Mouse (Mus musculus) left cerebral cortex, postnatal 36 days (tissue): Measurements from ENCODE around the gene Sh3gl3. TPM values are rescaled to one million over a fixed set of nuclear protein-coding genes. Genes with fewer than 3 reads are reported as not detected.

Experiments used
- DNase-seq, 2 experiments: peaks; one replicate each; pipeline ENCODE4 v3.0.0; 2021 to 2022; ENCODE audit warnings: low spot score in 2 of 2, mixed read lengths in 1 of 2
- intact Hi-C: fragments of 180-260 bp; cut with DNase I; formaldehyde crosslinking; loops from one replicate; pipeline ENCODE4 v1.15.1; 2025
- total RNA-seq, 2 experiments: library from RNA; stranded (reverse); gene quantifications; 2 replicates each; pipeline ENCODE4 v1.2.3; 2021

Gene Sh3gl3
- 10 to 100 TPM; 53.3 to 59.8 TPM for total RNA-seq

- intact Hi-C loops = no loop called here
- no peak for DNase-seq
Measured at GRCm38 (mm10) chr7:82173540-82173939, at the start of gene Sh3gl3. Sh3gl3 (plus strand) TSS chr7:82173840.

DNA sequence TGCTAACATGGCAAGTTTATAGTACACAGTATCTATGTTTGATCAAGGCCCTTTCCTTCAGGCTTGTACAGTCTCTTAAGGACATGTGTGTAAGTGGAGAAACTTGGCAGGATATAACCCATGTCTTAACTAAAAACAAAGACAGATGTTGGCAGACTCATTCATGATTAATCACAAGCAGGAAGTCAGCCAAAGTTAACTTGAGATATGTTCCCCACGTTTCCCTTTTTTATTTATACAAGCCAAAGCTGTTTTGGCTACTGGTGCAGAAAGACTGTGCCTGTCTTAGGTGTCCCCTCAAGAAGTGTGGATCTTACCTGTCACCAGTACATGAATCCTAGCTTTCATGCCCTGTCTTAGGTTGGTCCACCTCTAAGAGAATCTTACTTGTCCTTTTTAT, 35.4 kb upstream of the Sh3gl3 start:
- no peak for DNase-seq
- intact Hi-C loops = no loop called here

- no peak for DNase-seq
- intact Hi-C loops = no loop called here
Measured at GRCm38 (mm10) chr7:82147151-82147550, 26.5 kb upstream of the Sh3gl3 start.

DNA sequence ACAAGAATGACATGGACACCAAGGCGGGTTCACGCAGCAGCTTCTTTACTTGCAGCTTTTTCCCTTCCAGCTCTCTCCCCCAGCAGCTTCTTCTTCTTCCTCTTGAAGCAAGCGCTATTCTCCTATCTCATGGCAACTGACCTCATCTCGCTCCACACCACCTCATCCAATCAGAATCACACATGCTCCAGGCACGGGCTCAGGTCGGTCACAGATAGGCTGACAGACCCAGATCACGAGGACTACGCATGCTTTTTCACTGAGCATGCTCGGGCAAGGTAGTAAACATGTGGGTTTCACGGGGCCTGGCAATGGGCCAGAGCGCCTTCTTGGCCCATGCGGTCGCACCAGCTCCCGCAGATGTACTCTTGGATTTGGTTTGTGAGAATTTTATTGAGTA, 9.0 kb upstream of the Sh3gl3 start:
- intact Hi-C loops = no loop called here
- no peak for DNase-seq

GRCm38 (mm10) chr7:82174571-82175326, 1.1 kb downstream of the Sh3gl3 start:
- peak; percentile 90 to 91 for DNase-seq
- intact Hi-C loops = loop anchor here (5.0 kb wide), 2 partner anchors 73 to 88 kb away; no protein-coding TSS in a partner anchor

- intact Hi-C loops = loop anchor here (5.0 kb wide), 2 partner anchors 72 to 87 kb away; no protein-coding TSS in a partner anchor
- peak; percentile 18 to 24 for DNase-seq
Measured at GRCm38 (mm10) chr7:82175327-82175721, 1.7 kb downstream of the Sh3gl3 start.

DNA sequence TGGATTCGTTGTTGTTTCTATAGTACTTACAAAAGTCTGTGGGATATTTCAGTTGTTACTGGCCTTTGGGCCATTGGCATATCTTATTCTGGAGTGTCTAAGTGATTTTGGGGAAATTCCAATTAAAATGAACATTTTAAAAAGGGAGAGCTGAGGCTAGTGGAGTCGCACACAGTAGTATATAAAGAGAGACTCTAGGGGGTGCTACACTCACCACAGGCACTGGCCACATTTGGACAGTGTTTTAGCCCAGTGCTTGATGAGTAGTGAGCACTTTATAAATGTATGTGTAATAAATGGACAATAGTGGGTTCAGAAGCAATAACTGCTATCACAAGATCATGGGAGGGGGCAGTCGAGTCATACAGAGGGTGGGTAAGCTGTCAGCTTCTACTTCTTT, 2.6 kb downstream of the Sh3gl3 start:
- no peak for DNase-seq
- intact Hi-C loops = loop anchor here (5.0 kb wide), 2 partner anchors 71 to 86 kb away; no protein-coding TSS in a partner anchor

DNA sequence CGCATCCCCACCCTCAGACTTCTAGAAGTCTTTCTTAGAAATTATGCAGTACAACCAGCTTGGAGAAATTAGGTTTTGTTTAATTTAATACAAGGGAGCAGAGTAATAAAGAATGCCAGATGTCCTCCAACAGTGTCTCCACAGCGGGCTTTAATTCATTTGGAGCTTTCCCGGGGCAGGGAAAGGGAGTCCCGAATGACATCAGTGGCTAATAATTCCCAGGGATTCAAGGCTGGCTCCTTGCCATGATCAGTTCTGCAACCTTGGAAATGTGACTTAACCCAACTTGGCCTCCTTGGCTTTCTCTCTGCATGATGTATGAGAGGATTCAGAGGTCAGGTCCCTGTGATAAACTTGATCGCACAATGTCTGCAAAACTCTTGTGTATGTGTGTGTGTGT, 3.7 kb downstream of the Sh3gl3 start:
- intact Hi-C loops = loop anchor here (5.0 kb wide), 2 partner anchors 70 to 85 kb away; no protein-coding TSS in a partner anchor
- no peak for DNase-seq

GRCm38 (mm10) chr7:82180919-82181318, 7.3 kb downstream of the Sh3gl3 start:
- intact Hi-C loops = no loop called here
- no peak for DNase-seq

GRCm38 (mm10) chr7:82182781-82183180, 9.1 kb downstream of the Sh3gl3 start:
- intact Hi-C loops = no loop called here
- DNase-seq = no peak

- intact Hi-C loops = no loop called here
- DNase-seq = no peak
Measured at GRCm38 (mm10) chr7:82191604-82192003, 18.0 kb downstream of the Sh3gl3 start.

GRCm38 (mm10) chr7:82192512-82192911, 18.9 kb downstream of the Sh3gl3 start:
- intact Hi-C loops = no loop called here
- DNase-seq = no peak

DNA sequence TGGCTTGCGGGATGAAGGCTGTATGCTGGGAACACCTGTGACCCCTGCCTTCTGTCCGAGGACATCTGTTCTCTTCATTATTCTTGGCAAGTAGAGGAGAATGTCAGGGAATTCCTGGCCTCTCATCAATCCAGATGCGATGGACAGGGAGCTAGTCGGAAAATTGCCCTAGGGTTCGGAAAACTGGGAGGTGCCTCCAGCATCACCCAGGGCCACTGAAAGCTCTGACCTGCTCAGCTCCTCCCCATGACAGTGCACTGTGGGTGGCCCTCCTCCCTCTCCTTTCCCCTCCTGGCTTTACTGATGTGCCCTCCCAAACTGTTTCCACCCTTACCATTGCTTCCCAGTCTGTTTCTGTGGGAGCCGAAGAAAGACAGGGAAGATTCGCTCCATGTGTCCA, 29.5 kb downstream of the Sh3gl3 start:
- intact Hi-C loops = no loop called here
- no peak for DNase-seq

DNA sequence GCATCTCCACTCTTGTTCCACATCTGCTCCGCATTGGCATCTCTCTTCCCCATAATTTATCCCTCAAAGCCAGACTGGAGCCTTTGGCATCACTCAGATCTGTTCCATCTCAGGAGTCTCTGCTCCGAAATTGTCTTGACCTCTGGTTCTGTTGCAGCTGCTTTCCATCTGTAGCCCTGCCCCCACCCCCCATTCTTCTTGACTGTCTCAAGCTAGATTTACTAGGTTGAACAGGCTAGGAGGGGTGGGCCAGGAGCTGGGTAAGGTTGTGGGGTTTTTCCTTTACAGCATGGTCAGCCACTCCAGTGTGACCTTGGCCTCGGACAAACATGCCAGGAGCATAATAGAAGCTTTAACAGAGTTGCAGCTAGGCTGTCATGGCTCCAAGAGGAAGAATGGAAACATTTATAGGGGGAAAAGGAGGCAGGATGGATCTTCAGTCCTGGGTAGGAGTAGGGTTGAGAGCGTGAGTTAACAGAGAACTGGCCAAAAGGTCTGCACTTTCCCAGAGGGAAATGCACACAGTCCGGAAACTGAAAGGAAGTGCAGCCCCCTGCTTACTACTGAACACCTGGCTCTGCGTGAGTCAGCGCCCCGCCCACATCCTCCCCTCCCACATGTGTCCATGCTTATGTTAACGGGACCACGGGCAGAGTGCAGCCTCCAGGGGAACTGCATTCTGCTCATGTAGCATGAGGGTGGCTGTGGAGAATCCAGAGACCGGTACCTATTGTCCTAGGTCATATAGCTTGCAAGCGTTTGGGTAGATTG, 30.6 kb downstream of the Sh3gl3 start:
- peak in 1 of 2 experiments; percentile 13 for DNase-seq
- intact Hi-C loops = no loop called here

- intact Hi-C loops = no loop called here
- no peak for DNase-seq
Measured at GRCm38 (mm10) chr7:82204975-82205374, 31.3 kb downstream of the Sh3gl3 start.

GRCm38 (mm10) chr7:82206787-82207186, 33.1 kb downstream of the Sh3gl3 start:
- intact Hi-C loops = no loop called here

DNA sequence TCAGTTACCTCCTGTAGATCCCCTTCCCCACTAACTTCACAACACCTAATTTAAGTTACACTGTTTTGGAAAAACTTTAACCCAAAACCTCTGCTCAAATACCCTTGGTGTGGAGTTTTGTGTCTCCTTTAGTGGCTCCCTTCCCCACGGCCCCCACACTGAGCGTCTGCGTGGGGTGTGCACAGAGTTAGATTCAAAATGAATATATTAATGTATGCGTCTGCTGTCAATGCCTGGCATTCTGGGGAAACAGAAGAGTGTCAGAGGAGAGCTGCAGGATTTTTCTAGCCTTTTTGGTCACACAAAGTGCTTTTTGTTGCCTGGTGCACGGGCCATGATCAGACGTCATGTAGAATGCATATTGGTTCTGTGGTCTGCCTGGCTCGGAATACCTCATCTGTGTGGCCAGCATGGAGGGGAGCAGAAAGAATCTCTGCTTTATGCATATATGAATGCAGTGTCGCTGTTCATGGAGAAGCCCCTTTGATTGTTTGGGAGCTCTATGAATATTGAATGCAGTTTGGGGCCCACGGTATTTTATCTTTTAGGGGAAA, 47.8 kb downstream of the Sh3gl3 start:
- DNase-seq = no peak
- intact Hi-C loops = no loop called here

More at GRCm38 (mm10) chr7:82206787-82207186, 33.1 kb downstream of the Sh3gl3 start:
- DNase-seq = no peak

DNA sequence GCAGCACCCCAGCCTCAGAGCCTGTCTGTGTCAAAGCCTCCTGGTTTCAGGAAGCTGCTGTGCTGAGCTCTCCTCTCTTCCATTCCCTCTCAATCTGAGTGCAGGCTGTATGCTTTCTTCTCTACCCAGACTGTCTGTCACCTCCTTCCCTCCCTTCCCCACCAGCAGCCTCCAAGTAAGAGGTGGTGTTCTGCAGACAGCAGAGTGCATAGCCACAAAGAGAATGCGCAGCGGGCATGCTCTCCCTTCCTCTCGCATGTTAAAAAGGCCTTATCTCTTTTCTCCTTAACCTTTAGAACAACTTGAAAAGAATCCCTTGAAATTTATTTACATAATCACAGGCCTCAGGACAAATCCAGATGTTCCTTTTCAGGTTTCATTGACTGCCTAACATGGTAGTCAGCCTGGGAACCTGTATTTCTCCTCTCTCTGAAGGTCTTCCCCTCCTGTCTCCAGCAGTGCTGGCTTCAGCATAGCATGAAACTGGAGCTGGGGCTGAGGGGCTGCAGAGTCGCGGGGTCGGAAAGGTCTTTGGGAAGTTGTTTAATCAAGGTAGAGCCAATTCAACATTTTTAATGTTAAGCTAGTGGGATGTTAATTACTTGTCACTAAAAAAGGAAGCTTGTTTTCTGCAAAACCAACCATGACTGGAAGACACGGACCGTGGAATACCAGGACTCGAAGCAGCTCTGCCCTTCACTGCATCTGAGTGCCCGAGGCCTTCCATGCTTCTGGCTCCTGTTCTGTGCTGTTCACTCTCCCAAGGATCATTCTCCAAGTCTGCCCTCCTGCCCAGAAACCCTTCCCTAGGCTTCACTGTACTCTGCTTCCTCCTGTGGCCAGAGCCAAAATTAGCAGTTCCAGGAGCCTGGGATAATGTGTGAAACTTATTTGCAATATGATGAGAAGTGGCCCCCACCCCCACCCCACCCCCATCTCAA, 50.5 kb downstream of the Sh3gl3 start:
- intact Hi-C loops = no loop called here
- no peak for DNase-seq

GRCm38 (mm10) chr7:82233201-82233600, 59.6 kb downstream of the Sh3gl3 start:
- intact Hi-C loops = no loop called here
- no peak for DNase-seq
